Mouse (Mus musculus) 3T3-L1 (cell line): ENCODE measurements at regions not wholly inside any gene's neighbourhood (a gene's known extent, or its start where the extent isn't known, plus 50 kb on each side); places are given as distances from the start of the nearest gene placed in this dataset.

Source experiments
- DNase-seq: peaks from one replicate; pipeline ENCODE4 v3.0.0-alpha.2; 2015; ENCODE audit warnings: low read depth, low spot score

GRCm38 (mm10) chr4:54407930-54408329, 536.9 kb upstream of the Zfp462 start:
- no peak for DNase-seq

- no peak for DNase-seq
These were observed 514.1 kb upstream of the Zfp462 start for GRCm38 (mm10) chr4:54430789-54431188.

- no peak for DNase-seq
These were observed 484.3 kb upstream of the Zfp462 start for GRCm38 (mm10) chr4:54460596-54460995.

- DNase-seq, result peak; percentile 55
These were observed 475.7 kb upstream of the Zfp462 start for GRCm38 (mm10) chr4:54469176-54469575.

- DNase-seq, result peak; percentile 54
These were observed 474.5 kb upstream of the Zfp462 start for GRCm38 (mm10) chr4:54470022-54471008.

- peak; percentile 89 for DNase-seq
These were observed 473.8 kb upstream of the Zfp462 start for GRCm38 (mm10) chr4:54471009-54471408.

- no peak for DNase-seq
These were observed 463.1 kb upstream of the Zfp462 start for GRCm38 (mm10) chr4:54481766-54482165.

- no peak for DNase-seq
These were observed 451.8 kb upstream of the Zfp462 start for GRCm38 (mm10) chr4:54493074-54493473.

GRCm38 (mm10) chr4:54497312-54497994, 447.4 kb upstream of the Zfp462 start:
- no peak for DNase-seq

- peak; percentile 14 for DNase-seq
These were observed 428.9 kb upstream of the Zfp462 start for GRCm38 (mm10) chr4:54515934-54516333.

- DNase-seq, result no peak
These were observed 421.6 kb upstream of the Zfp462 start for GRCm38 (mm10) chr4:54523283-54523682.

GRCm38 (mm10) chr4:54526003-54526586, 418.8 kb upstream of the Zfp462 start:
- peak; percentile 35 for DNase-seq

- DNase-seq, result peak; percentile 87
These were observed 417.2 kb upstream of the Zfp462 start for GRCm38 (mm10) chr4:54527660-54528059.

GRCm38 (mm10) chr4:54531739-54532138, 413.1 kb upstream of the Zfp462 start:
- no peak for DNase-seq

GRCm38 (mm10) chr4:54533846-54534245, 411.0 kb upstream of the Zfp462 start:
- DNase-seq, result no peak

GRCm38 (mm10) chr4:54552864-54553618, 391.8 kb upstream of the Zfp462 start:
- no peak for DNase-seq

GRCm38 (mm10) chr4:54563075-54563474, 381.8 kb upstream of the Zfp462 start:
- DNase-seq, result no peak

- DNase-seq, result no peak
These were observed 371.7 kb upstream of the Zfp462 start for GRCm38 (mm10) chr4:54573185-54573584.

- DNase-seq, result no peak
These were observed 357.7 kb upstream of the Zfp462 start for GRCm38 (mm10) chr4:54587197-54587596.

- no peak for DNase-seq
These were observed 356.1 kb upstream of the Zfp462 start for GRCm38 (mm10) chr4:54588704-54589103.
